Mouse (Mus musculus) kidney, embryonic 15.5 days (tissue): Measurements from ENCODE around the gene Prdm5. TPM values are rescaled to one million over a fixed set of nuclear protein-coding genes. Genes with fewer than 3 reads are reported as not detected.

ENCODE experiments used
- ATAC-seq: fragments of 200-750 bp; cut with Nextera tagmentation; replicated peaks from 2 replicates; pipeline ENCODE4 v1.8.0; 2017; ENCODE audit warnings: moderate TSS enrichment; ENCODE audit not compliant: low FRiP score
- H3K27ac ChIP-seq: fragments of 300-500 bp; sonication (generic); 2 replicates; pipeline ENCODE4 v1.5.1; 2015; ENCODE audit warnings: mild to moderate bottlenecking, inconsistent platforms
- H3K27me3 ChIP-seq: fragments of 300-500 bp; sonication (generic); 2 replicates; pipeline ENCODE4 v1.6.1; 2015; ENCODE audit warnings: inconsistent platforms
- H3K36me3 ChIP-seq: fragments of 300-500 bp; sonication (generic); 2 replicates; pipeline ENCODE4 v1.6.1; 2015; ENCODE audit warnings: inconsistent platforms
- H3K4me1 ChIP-seq: fragments of 300-500 bp; sonication (generic); 2 replicates; pipeline ENCODE4 v1.6.1; 2015; ENCODE audit warnings: inconsistent platforms
- H3K4me2 ChIP-seq: fragments of 300-500 bp; sonication (generic); 2 replicates; pipeline ENCODE4 v1.6.1; 2015; ENCODE audit warnings: moderate library complexity, mild to moderate bottlenecking, inconsistent platforms
- H3K4me3 ChIP-seq: fragments of 300-500 bp; sonication (generic); replicated peaks from 2 replicates; pipeline ENCODE4 v1.5.1; 2015; ENCODE audit warnings: mild to moderate bottlenecking, inconsistent platforms
- H3K9ac ChIP-seq: fragments of 300-500 bp; sonication (generic); 2 replicates; pipeline ENCODE4 v1.6.1; 2015; ENCODE audit warnings: mild to moderate bottlenecking, inconsistent platforms
- H3K9me3 ChIP-seq: fragments of 300-500 bp; sonication (generic); replicated peaks from 2 replicates; pipeline ENCODE4 v1.6.1; 2016; ENCODE audit warnings: inconsistent platforms
- WGBS: fragments of 180-500 bp; shearing (Covaris S2); methylation state at CpG from one replicate; pipeline ENCODE4 v1.1.7; 2015; ENCODE audit warnings: mixed read lengths; 5-methylcytosine and 5-hydroxymethylcytosine counted together
- polyA plus RNA-seq: library from polyadenylated mRNA; unstranded; fragments of >200 nt; fragmentation: Nextera tagmentation; extraction: Ambion mirVana; gene quantifications from 2 replicates; pipeline ENCODE4 v1.2.1, GENCODE M21; 2015

The Prdm5 gene
- polyA plus RNA-seq, 1 experiment from 2014 or later, result 21.3 TPM

GRCm38 (mm10) chr6:65952309-65952708 lies 173.5 kb downstream of the Prdm5 start, which contains the start of gene 4930544G11Rik:
TSS of gene 4930544G11Rik (plus strand) at chr6:65952609.
- no peaks in the 10 kb centered on the region for H3K4me1 ChIP-seq
- no peak within 1 kb of the TSS for H3K4me2 ChIP-seq
- ATAC-seq, result no peak
- no peaks in the 10 kb centered on the region for H3K36me3 ChIP-seq
- no peak within 1 kb of the TSS for H3K4me3 ChIP-seq
- no peak within 1 kb of the TSS for H3K9ac ChIP-seq
- no peaks in the 10 kb centered on the region for H3K9me3 ChIP-seq
- 95% methylated on average over 10 of the region's 10 CpGs for WGBS
- no peak within 1 kb of the TSS for H3K27ac ChIP-seq
- no peaks in the 10 kb centered on the region for H3K27me3 ChIP-seq

- no peak for ATAC-seq
- Histone ChIP-seq H3K27ac (no peak overlapping the region), H3K36me3 (no peaks in the 10 kb centered on the region), H3K4me2 (no peak overlapping the region), H3K4me1 (no peaks in the 10 kb centered on the region), H3K9me3 (no peaks in the 10 kb centered on the region), H3K27me3 (no peaks in the 10 kb centered on the region), H3K9ac (no peak overlapping the region), H3K4me3 (no peak overlapping the region)
- 77% methylated on average over 6 of the region's 6 CpGs for WGBS
These were observed 190.8 kb downstream of the Prdm5 start for GRCm38 (mm10) chr6:65969386-65970111.

- ATAC-seq, result no peak
- Histone ChIP-seq H3K9me3 (no peaks in the 10 kb centered on the region), H3K9ac (no peak overlapping the region), H3K27ac (no peak overlapping the region), H3K36me3 (no peaks in the 10 kb centered on the region), H3K27me3 (no peaks in the 10 kb centered on the region), H3K4me1 (no peaks in the 10 kb centered on the region), H3K4me2 (no peak overlapping the region), H3K4me3 (no peak overlapping the region)
- 89% methylated on average over 9 of the region's 9 CpGs for WGBS
These were observed 191.6 kb downstream of the Prdm5 start for GRCm38 (mm10) chr6:65970410-65970809.

Other genes with a start within 250 kb of the Prdm5 start
- 6.7 and 9.1 TPM in 2 replicates for gene Ndnf, start 107.4 kb upstream of the Prdm5 start, polyA plus RNA-seq
- not detected in 2 replicates for gene 4930544G11Rik, start 173.6 kb downstream of the Prdm5 start, polyA plus RNA-seq